7 mouse cellular contexts compared by ENCODE assay signal in genomic region chr6:113047016-113047746, GRCm38 (mm10). TPM values are rescaled to one million over a fixed set of nuclear protein-coding genes. Genes with fewer than 3 reads are reported as not detected.
DNase-seq lines count a peak whose midpoint lies in the region; ATAC-seq and TF ChIP-seq lines count a peak whose summit lies in the region.

No protein-coding gene starts in this region.

- H3K4me3 ChIP-seq in embryonic facial prominence, embryonic 15.5 days (replicated peaks) = peak overlapping the region; percentile 74
- H3K4me3 ChIP-seq in limb, embryonic 13.5 days = peak overlapping the region; percentile 78
- peak overlapping the region; percentile 6 for H3K4me3 ChIP-seq in spleen, adult 2 months (ENCODE audit: extremely low read depth, insufficient read depth, insufficient read length)
- H3K4me3 ChIP-seq in cerebellum, adult 2 months (replicated peaks; ENCODE audit: insufficient read depth, low read depth, low read length) = no peak overlapping the region

- H3K27me3 ChIP-seq in embryonic facial prominence, embryonic 15.5 days = no peaks in the 10 kb centered on the region
- no peaks in the 10 kb centered on the region for H3K27me3 ChIP-seq in limb, embryonic 13.5 days
- H3K27me3 ChIP-seq in spleen, adult 2 months (ENCODE audit: control insufficient read depth, insufficient read depth, low read length) = no peaks in the 10 kb centered on the region
- H3K27me3 ChIP-seq in cerebellum, adult 2 months (ENCODE audit: control insufficient read depth, insufficient read depth, low read length) = no peaks in the 10 kb centered on the region

- peak overlapping the region; percentile 87; the same call in 1 of the 2 replicates for H3K27ac ChIP-seq in embryonic facial prominence, embryonic 15.5 days (replicated peaks)
- H3K27ac ChIP-seq in limb, embryonic 13.5 days = no peak overlapping the region; the same call in 1 of the 2 replicates
- H3K27ac ChIP-seq in spleen, adult 2 months (ENCODE audit: insufficient read depth, low read length) = peak overlapping the region; percentile 95
- H3K27ac ChIP-seq in cerebellum, adult 2 months (ENCODE audit: insufficient read depth, low read length) = no peak overlapping the region

- no peak for TF ChIP-seq CTCF in spleen, adult 2 months (IDR thresholded peaks at IDR 0.05; ENCODE audit: extremely low read depth, insufficient read depth, insufficient read length, insufficient replicate concordance)
- TF ChIP-seq CTCF in cerebellum, adult 2 months (IDR thresholded peaks at IDR 0.05; ENCODE audit: borderline replicate concordance, insufficient read depth, low read depth, low read length) = no peak

- 49% methylated on average over 15 of the region's 15 CpGs for WGBS in embryonic facial prominence, embryonic 15.5 days
- WGBS in limb, embryonic 13.5 days = 62% methylated on average over 15 of the region's 15 CpGs
- WGBS in spleen, adult 2 months = 11% methylated on average over 15 of the region's 15 CpGs
- 60% methylated on average over 15 of the region's 15 CpGs for WGBS in cerebellum, adult 2 months

- H3K4me2 ChIP-seq in embryonic facial prominence, embryonic 15.5 days (replicated peaks) = peak overlapping the region; percentile 86
- peak overlapping the region; percentile 91 for H3K4me2 ChIP-seq in limb, embryonic 13.5 days (replicated peaks)

- peaks cover 13% of the 10 kb centered on the region for H3K4me1 ChIP-seq in embryonic facial prominence, embryonic 15.5 days
- H3K4me1 ChIP-seq in limb, embryonic 13.5 days = peaks cover 16% of the 10 kb centered on the region
- H3K4me1 ChIP-seq in spleen, adult 2 months (ENCODE audit: control insufficient read depth, insufficient read depth, insufficient read length) = peaks cover 11% of the 10 kb centered on the region; the same call in 1 of the 2 replicates
- H3K4me1 ChIP-seq in cerebellum, adult 2 months (ENCODE audit: control insufficient read depth, insufficient read depth, low read length) = no peaks in the 10 kb centered on the region

- no peak for ATAC-seq in embryonic facial prominence, embryonic 15.5 days (ENCODE audit: insufficient number of reproducible peaks, low FRiP score, low TSS enrichment, low read depth)
- no peak for ATAC-seq in limb, embryonic 13.5 days (ENCODE audit: low FRiP score, low read depth)

- TF ChIP-seq POLR2A in spleen, adult 2 months (IDR thresholded peaks at IDR 0.05; ENCODE audit: low read depth, low read length) = no peak
- TF ChIP-seq POLR2A in cerebellum, adult 2 months (IDR thresholded peaks at IDR 0.05; ENCODE audit: borderline replicate concordance, insufficient read depth, low read length) = no peak

- H3K9me3 ChIP-seq in embryonic facial prominence, embryonic 15.5 days (replicated peaks) = no peaks in the 10 kb centered on the region
- H3K9me3 ChIP-seq in limb, embryonic 13.5 days = no peaks in the 10 kb centered on the region

- peak overlapping the region; percentile 9; the same call in 1 of the 2 replicates for H3K9ac ChIP-seq in embryonic facial prominence, embryonic 15.5 days
- H3K9ac ChIP-seq in limb, embryonic 13.5 days = peak overlapping the region; percentile 81

- peaks cover 22% of the 10 kb centered on the region for H3K36me3 ChIP-seq in embryonic facial prominence, embryonic 15.5 days
- peaks cover 26% of the 10 kb centered on the region for H3K36me3 ChIP-seq in limb, embryonic 13.5 days
- H3K36me3 ChIP-seq in spleen, adult 2 months (ENCODE audit: control insufficient read depth, insufficient read depth, low read length) = peaks cover 12% of the 10 kb centered on the region

- DNase-seq in 3T3-L1 (ENCODE audit: low read depth, low spot score) (peak; percentile 45), A20 (ENCODE audit: low read depth, low spot score) (peak; percentile 83)
- peak; percentile 29 to 49 for DNase-seq in spleen, adult 2 months (ENCODE audit: low read depth in 1 of 2, low spot score in 2 of 2)
- DNase-seq in gastrocnemius, postnatal 25 days = no peak
- no peak for DNase-seq in cerebellum, adult 2 months

RNA-seq across cellular contexts. Expression of gene Thumpd3, which starts 1.2 kb away (rescaled TPM):
- polyA plus RNA-seq in embryonic facial prominence, embryonic 15.5 days (2015; fragmentation: Nextera tagmentation; extraction: Ambion mirVana) = 42.9 and 48.3 TPM in 2 replicates
- 42.3 and 44.1 TPM in 2 replicates for polyA plus RNA-seq in limb, embryonic 13.5 days (2015; fragmentation: Nextera tagmentation; extraction: Ambion mirVana)
- 4.8 and 5.8 TPM in 2 replicates for polyA plus RNA-seq in spleen, adult 2 months (2012; rRNA removed)
- total RNA-seq in gastrocnemius, postnatal 25 days (2021) = 10 to 100 TPM; 13.6 to 14.6 TPM
- polyA plus RNA-seq in cerebellum, adult 2 months (2012; rRNA removed) = 20.8 and 21.8 TPM in 2 replicates

RNA-seq across cellular contexts. Expression of gene Setd5, which starts 30.0 kb away (rescaled TPM):
- 81.1 and 84.7 TPM in 2 replicates for polyA plus RNA-seq in embryonic facial prominence, embryonic 15.5 days (2015; fragmentation: Nextera tagmentation; extraction: Ambion mirVana)
- 96.5 and 99.4 TPM in 2 replicates for polyA plus RNA-seq in limb, embryonic 13.5 days (2015; fragmentation: Nextera tagmentation; extraction: Ambion mirVana)
- polyA plus RNA-seq in spleen, adult 2 months (2012; rRNA removed) = 22.4 and 22.5 TPM in 2 replicates
- 10 to 100 TPM; 23.0 to 26.0 TPM for total RNA-seq in gastrocnemius, postnatal 25 days (2021)
- 58.9 and 64.2 TPM in 2 replicates for polyA plus RNA-seq in cerebellum, adult 2 months (2012; rRNA removed)

Comparison
In these comparisons a context has a peak if more than half of its experiments do, and no peak if none do; other contexts are left out.
1. DNase-seq: peak in 3T3-L1 (single experiment), A20 (single experiment) and spleen, adult 2 months (2 of 2); none in gastrocnemius, postnatal 25 days (single experiment) and cerebellum, adult 2 months (0 of 2).
2. H3K27ac ChIP-seq: peak in embryonic facial prominence, embryonic 15.5 days (single experiment) and spleen, adult 2 months (single experiment); none in limb, embryonic 13.5 days (single experiment) and cerebellum, adult 2 months (single experiment).